Mouse (Mus musculus): ENCODE results near the gene Tprg. TPM values are rescaled to one million over a fixed set of nuclear protein-coding genes. Genes with fewer than 3 reads are reported as not detected.

Tprg gene
- polyA plus RNA-seq, 1 experiment from 2014 or later, result not detected

DNA sequence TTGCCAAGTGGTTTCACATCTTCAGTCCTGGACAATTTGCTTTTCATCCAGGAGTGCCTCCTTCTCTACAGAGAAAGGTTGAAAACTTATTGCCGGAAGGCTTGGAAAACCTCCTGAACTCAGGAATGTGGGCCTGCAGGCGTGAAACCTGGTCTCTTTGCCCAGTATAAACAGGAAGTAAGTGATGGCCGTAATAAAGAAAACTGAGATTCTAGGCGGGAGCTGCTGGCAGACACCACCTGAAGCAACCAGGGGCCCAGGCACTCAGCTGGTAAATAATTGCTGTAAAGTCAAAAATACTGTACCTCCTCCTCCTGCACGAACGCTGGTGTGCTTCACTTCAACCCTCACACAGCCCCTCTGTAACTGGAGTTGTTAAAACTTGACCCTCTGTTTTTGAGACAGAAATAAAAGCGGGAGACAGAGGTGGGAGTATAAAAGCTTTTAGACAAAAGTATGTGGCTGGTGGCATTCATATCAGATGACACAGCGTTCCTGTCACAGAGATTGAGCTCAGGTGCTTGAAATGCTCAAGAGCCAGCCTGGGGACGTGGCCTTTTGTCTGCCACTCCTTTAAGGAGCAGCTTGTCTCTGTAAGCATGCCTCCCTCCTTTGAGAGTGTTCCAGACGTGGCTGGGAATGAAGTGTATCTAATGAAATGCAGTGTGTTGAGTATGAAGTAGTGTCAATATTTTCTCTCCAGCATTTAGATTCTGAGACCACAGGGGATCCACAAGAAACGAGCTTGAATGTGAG is 131.4 kb downstream of the Tprg start:
- WGBS, result 40% methylated on average over 11 of the region's 11 CpGs
- H3K4me3 ChIP-seq, result no peak overlapping the region
- no peak for DNase-seq (ENCODE audit: low spot score)
- H3K4me1 ChIP-seq, result peaks cover 15% of the 10 kb centered on the region
- peak overlapping the region; percentile 56 for H3K27ac ChIP-seq
- H3K9me3 ChIP-seq (replicated peaks), result no peaks in the 10 kb centered on the region
- H3K27me3 ChIP-seq (ENCODE audit: low read depth, poor library complexity, severe bottlenecking), result no peaks in the 10 kb centered on the region
- no peaks in the 10 kb centered on the region for H3K36me3 ChIP-seq

- 86% methylated on average over 4 of the region's 4 CpGs for WGBS
Observed at GRCm38 (mm10) chr16:25422997-25423396, 136.4 kb downstream of the Tprg start.

GRCm38 (mm10) chr16:25424001-25424400 is 137.4 kb downstream of the Tprg start:
- DNase-seq (ENCODE audit: low spot score), result no peak
- Histone ChIP-seq H3K4me1 (peaks cover 8% of the 10 kb centered on the region; the same call in 1 of the 2 replicates), H3K36me3 (no peaks in the 10 kb centered on the region), H3K27ac (no peak overlapping the region), H3K9me3 (replicated peaks) (no peaks in the 10 kb centered on the region), H3K4me3 (no peak overlapping the region), H3K27me3 (ENCODE audit: low read depth, poor library complexity, severe bottlenecking) (no peaks in the 10 kb centered on the region)
- 86% methylated on average over 4 of the region's 4 CpGs for WGBS

More at GRCm38 (mm10) chr16:25422997-25423396, 136.4 kb downstream of the Tprg start:
- no peak for DNase-seq (ENCODE audit: low spot score)
- H3K9me3 ChIP-seq (replicated peaks), result no peaks in the 10 kb centered on the region
- H3K4me1 ChIP-seq, result peaks cover 12% of the 10 kb centered on the region
- H3K27me3 ChIP-seq (ENCODE audit: low read depth, poor library complexity, severe bottlenecking), result no peaks in the 10 kb centered on the region
- no peaks in the 10 kb centered on the region for H3K36me3 ChIP-seq
- H3K4me3 ChIP-seq, result no peak overlapping the region
- H3K27ac ChIP-seq, result no peak overlapping the region

DNA sequence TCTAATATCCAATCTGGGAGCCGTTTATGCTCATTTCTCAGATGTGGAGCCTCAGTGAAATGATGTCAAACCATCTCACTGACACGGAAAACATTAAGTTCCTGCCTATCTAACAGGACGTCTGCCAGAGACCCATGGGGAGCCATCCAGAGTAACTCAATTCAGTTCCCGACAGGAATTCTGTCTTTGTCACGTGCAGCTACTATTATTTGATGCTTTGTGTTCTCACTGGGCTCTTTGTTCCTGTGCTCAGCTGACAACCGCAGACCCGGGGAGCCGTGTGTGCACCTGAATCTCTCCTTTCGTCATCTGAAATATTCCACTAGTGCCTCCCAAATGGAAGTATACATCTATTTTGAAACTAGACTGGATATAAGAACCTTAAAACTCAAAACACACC is 138.3 kb downstream of the Tprg start:
- H3K36me3 ChIP-seq, result no peaks in the 10 kb centered on the region
- no peak for DNase-seq (ENCODE audit: low spot score)
- peaks cover 8% of the 10 kb centered on the region; the same call in 1 of the 2 replicates for H3K4me1 ChIP-seq
- H3K9me3 ChIP-seq (replicated peaks), result no peaks in the 10 kb centered on the region
- 86% methylated on average over 9 of the region's 9 CpGs for WGBS
- H3K27ac ChIP-seq, result no peak overlapping the region
- no peaks in the 10 kb centered on the region for H3K27me3 ChIP-seq (ENCODE audit: low read depth, poor library complexity, severe bottlenecking)
- H3K4me3 ChIP-seq, result no peak overlapping the region

GRCm38 (mm10) chr16:25425376-25425775 is 138.8 kb downstream of the Tprg start:
- H3K27me3 ChIP-seq (ENCODE audit: low read depth, poor library complexity, severe bottlenecking), result no peaks in the 10 kb centered on the region
- H3K9me3 ChIP-seq (replicated peaks), result no peaks in the 10 kb centered on the region
- no peak overlapping the region for H3K4me3 ChIP-seq
- no peak overlapping the region for H3K27ac ChIP-seq
- peaks cover 8% of the 10 kb centered on the region; the same call in 1 of the 2 replicates for H3K4me1 ChIP-seq
- DNase-seq (ENCODE audit: low spot score), result no peak
- H3K36me3 ChIP-seq, result no peaks in the 10 kb centered on the region
- WGBS, result 68% methylated on average over 1 of the region's 1 CpGs

GRCm38 (mm10) chr16:25426261-25426660 is 139.6 kb downstream of the Tprg start:
- H3K36me3 ChIP-seq, result no peaks in the 10 kb centered on the region
- WGBS, result 82% methylated on average over 3 of the region's 3 CpGs
- H3K27me3 ChIP-seq (ENCODE audit: low read depth, poor library complexity, severe bottlenecking), result no peaks in the 10 kb centered on the region
- no peaks in the 10 kb centered on the region for H3K9me3 ChIP-seq (replicated peaks)
- DNase-seq (ENCODE audit: low spot score), result no peak
- H3K4me1 ChIP-seq, result peaks cover 8% of the 10 kb centered on the region; the same call in 1 of the 2 replicates
- no peak overlapping the region for H3K4me3 ChIP-seq
- no peak overlapping the region for H3K27ac ChIP-seq

DNA sequence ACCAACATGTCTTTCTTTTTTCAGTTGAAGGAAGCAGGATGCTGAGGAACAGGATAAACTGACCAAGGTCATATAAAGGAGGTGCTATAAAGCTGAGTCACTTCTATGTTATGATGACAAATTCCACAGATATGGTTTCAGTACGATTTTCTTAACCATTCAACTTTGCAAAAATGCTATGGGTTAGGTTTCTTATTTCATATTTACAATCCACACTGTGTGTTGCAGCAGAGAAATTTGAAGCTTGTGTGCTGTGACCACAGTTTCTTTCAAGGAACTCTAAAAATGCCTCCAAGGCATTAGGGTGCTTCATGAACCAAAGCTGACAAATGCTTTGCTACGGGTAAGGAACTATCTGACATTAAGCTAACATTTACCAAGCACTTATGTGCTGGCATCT is 153.4 kb downstream of the Tprg start:
- Histone ChIP-seq H3K36me3 (no peaks in the 10 kb centered on the region), H3K4me1 (no peaks in the 10 kb centered on the region), H3K27ac (no peak overlapping the region), H3K9me3 (replicated peaks) (no peaks in the 10 kb centered on the region), H3K27me3 (ENCODE audit: low read depth, poor library complexity, severe bottlenecking) (no peaks in the 10 kb centered on the region), H3K4me3 (no peak overlapping the region)
- no peak for DNase-seq (ENCODE audit: low spot score)
- 80% methylated on average over 2 of the region's 2 CpGs for WGBS

DNA sequence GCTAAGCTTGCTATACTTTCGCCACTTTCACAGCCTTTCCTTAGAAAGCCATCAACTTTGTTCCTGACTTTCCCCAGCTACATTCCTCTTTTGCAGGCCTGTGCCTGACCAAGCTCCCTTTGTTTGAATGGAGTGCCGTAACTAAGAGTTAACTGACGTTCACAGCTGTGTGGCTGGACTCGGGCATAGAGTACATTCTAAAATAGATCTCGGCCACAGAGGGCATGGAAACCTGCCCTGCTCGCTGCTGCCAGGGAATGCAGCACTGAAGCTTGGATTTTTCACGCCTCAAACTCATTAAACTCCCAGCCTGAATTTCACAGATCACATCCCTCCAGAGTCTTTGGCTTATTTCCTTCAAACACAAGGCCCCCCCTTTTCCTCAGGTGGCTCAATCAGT is 159.0 kb downstream of the Tprg start:
- H3K27me3 ChIP-seq (ENCODE audit: low read depth, poor library complexity, severe bottlenecking), result no peaks in the 10 kb centered on the region
- peaks cover 8% of the 10 kb centered on the region; the same call in 1 of the 2 replicates for H3K4me1 ChIP-seq
- H3K36me3 ChIP-seq, result no peaks in the 10 kb centered on the region
- no peak overlapping the region for H3K4me3 ChIP-seq
- DNase-seq (ENCODE audit: low spot score), result no peak
- no peak overlapping the region for H3K27ac ChIP-seq
- WGBS, result 75% methylated on average over 7 of the region's 7 CpGs
- no peaks in the 10 kb centered on the region for H3K9me3 ChIP-seq (replicated peaks)

DNA sequence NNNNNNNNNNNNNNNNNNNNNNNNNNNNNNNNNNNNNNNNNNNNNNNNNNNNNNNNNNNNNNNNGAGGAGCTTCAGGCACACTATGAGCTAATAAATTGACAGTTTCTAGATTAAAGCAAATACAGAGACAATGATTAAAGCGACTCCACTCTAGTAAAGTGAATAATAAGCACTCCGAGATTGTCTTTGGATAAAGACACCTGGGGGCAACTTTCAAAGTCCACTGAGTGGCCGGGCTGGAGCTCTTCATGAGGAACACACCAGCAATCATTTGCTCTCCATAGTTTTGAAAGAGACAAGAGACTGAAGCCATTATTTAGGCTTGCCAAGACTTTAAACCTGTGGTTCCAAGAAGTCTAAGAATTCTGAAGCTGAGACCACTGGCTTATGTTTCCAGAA is 164.9 kb downstream of the Tprg start:
- Histone ChIP-seq H3K9me3 (replicated peaks) (no peaks in the 10 kb centered on the region), H3K4me3 (no peak overlapping the region), H3K27ac (no peak overlapping the region), H3K4me1 (peaks cover 8% of the 10 kb centered on the region; the same call in 1 of the 2 replicates), H3K27me3 (ENCODE audit: low read depth, poor library complexity, severe bottlenecking) (no peaks in the 10 kb centered on the region), H3K36me3 (no peaks in the 10 kb centered on the region)
- 84% methylated on average over 3 of the region's 3 CpGs for WGBS
- no peak for DNase-seq (ENCODE audit: low spot score)

GRCm38 (mm10) chr16:25464732-25465131 is 178.1 kb downstream of the Tprg start:
- Histone ChIP-seq H3K27me3 (ENCODE audit: low read depth, poor library complexity, severe bottlenecking) (no peaks in the 10 kb centered on the region), H3K9me3 (replicated peaks) (no peaks in the 10 kb centered on the region), H3K4me3 (no peak overlapping the region), H3K36me3 (no peaks in the 10 kb centered on the region), H3K27ac (peak overlapping the region; percentile 69; the same call in 1 of the 2 replicates), H3K4me1 (peaks cover 9% of the 10 kb centered on the region)
- DNase-seq (ENCODE audit: low spot score), result no peak
- 86% methylated on average over 4 of the region's 4 CpGs for whole genome bisulfite sequencing

GRCm38 (mm10) chr16:25465435-25466139 is 179.0 kb downstream of the Tprg start:
- Histone ChIP-seq H3K9me3 (replicated peaks) (no peaks in the 10 kb centered on the region), H3K36me3 (no peaks in the 10 kb centered on the region), H3K27me3 (ENCODE audit: low read depth, poor library complexity, severe bottlenecking) (no peaks in the 10 kb centered on the region), H3K27ac (peak overlapping the region; percentile 69; the same call in 1 of the 2 replicates), H3K4me3 (no peak overlapping the region), H3K4me1 (peaks cover 9% of the 10 kb centered on the region)
- 51% methylated on average over 13 of the region's 13 CpGs for WGBS
- DNase-seq (ENCODE audit: low spot score), result no peak

DNA sequence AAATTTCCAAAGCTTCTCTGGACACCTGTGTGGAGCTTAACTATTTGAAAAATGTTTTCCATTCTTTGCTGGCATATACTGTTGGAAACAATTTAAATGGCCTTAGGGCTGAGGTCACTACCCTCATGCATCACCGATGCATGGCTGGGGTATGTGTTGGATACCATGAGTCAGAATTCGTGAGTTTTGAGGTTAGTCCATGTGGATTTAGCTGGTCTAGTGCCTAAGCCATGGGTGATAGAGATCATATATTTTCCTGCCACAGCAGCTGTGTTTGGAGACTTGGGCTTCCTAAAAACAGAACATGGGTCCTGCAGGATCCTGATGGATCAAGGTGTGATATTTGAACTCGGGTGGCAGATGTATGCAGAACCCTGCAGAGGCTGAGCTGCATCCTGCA is 181.4 kb downstream of the Tprg start:
- DNase-seq (ENCODE audit: low spot score), result no peak
- Histone ChIP-seq H3K9me3 (replicated peaks) (no peaks in the 10 kb centered on the region), H3K4me1 (peaks cover 9% of the 10 kb centered on the region), H3K27me3 (ENCODE audit: low read depth, poor library complexity, severe bottlenecking) (no peaks in the 10 kb centered on the region), H3K27ac (no peak overlapping the region), H3K4me3 (no peak overlapping the region), H3K36me3 (no peaks in the 10 kb centered on the region)
- 90% methylated on average over 3 of the region's 3 CpGs for WGBS

GRCm38 (mm10) chr16:25468662-25469061 is 182.0 kb downstream of the Tprg start:
- no peak overlapping the region for H3K27ac ChIP-seq
- H3K4me3 ChIP-seq, result no peak overlapping the region
- no peaks in the 10 kb centered on the region for H3K27me3 ChIP-seq (ENCODE audit: low read depth, poor library complexity, severe bottlenecking)
- no peaks in the 10 kb centered on the region for H3K36me3 ChIP-seq
- DNase-seq (ENCODE audit: low spot score), result no peak
- no peaks in the 10 kb centered on the region for H3K9me3 ChIP-seq (replicated peaks)
- peaks cover 9% of the 10 kb centered on the region for H3K4me1 ChIP-seq
- 53% methylated on average over 5 of the region's 5 CpGs for WGBS

Measured in limb, embryonic 10.5 days (tissue).